Mouse (Mus musculus) urinary bladder, postnatal 25 days (tissue): ENCODE results near the gene Olfr844.

Experiments
- DNase-seq: peaks from one replicate; pipeline ENCODE4 v3.0.0; 2022; ENCODE audit warnings: low spot score

The Olfr844 gene

DNA sequence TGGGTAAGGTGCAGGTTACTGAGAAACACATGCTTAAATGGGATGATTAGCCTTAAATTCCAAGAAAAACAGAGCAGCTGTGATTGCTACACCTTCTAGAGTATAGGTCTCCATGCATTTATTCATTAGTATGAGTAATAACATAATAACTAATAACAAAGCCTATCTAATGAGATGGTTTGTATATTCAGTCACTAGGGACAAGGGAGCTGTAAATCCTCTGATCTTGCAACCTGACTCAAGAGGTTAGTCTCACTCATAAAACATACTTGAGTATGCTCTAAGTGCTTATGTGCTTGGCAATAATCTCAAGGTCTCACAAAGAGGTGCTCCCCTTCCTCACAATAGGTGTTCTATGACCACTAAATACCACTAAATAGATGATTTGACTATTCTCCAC is at the start of gene Olfr844:
TSS of gene Olfr844 (plus strand) at position 301 of the 400 bp plus-strand sequence.
- no peak for DNase-seq

DNA sequence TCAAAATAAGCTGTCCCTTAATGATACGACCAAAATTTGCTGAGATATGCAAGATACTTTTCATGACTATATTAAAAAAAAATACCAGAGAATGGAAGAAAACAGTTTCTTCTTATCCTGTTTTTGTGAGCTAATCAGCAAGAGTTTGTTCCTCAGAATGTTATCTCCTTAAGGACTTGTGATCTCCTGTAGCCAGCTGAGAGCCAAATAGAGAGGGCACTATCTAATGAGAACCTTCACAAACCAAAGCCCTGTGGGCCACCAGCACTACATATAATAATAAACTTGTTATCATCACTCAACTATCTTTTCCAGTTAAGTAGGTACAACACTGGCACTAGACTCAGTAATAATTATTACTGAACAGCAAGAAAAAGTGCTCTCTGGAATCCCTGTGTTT is 20.0 kb downstream of the Olfr844 start, which contains the start of gene Olfr845:
TSS of gene Olfr845 (plus strand) at position 301 of the 400 bp plus-strand sequence.
- no peak for DNase-seq

DNA sequence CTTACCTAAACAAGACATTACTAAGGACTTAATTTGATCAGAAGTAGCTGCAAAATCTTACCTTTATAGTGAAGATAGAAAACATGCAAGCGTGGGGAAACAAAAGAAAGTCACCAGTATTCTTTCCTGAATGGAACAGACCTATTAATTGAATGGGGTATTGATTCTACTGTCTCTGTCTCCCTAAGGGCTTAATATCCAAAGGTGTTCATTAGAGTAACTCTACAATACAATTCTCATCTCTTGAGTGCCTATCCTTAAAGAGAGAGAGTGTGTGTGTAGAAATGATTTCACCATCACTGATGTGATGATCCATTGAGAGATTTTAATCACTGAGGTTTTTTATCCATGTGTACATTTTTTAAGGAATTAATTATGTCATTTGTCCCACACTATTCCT is 47.8 kb downstream of the Olfr844 start, which contains the start of gene Olfr846:
TSS of gene Olfr846 (minus strand) at position 101 of the 400 bp plus-strand sequence.
- no peak for DNase-seq
